Mouse (Mus musculus): ENCODE measurements at regions not wholly inside any gene's neighbourhood (a gene's known extent, or its start where the extent isn't known, plus 50 kb on each side); places are given as distances from the start of the nearest gene placed in this dataset.

- Histone ChIP-seq H3K36me3 (ENCODE audit: control insufficient read depth, insufficient read depth, low read length) (no peaks in the 10 kb centered on the region), H3K27me3 (ENCODE audit: control insufficient read depth, insufficient read depth, low read length) (no peaks in the 10 kb centered on the region), H3K27ac (ENCODE audit: control insufficient read depth, insufficient read depth, low read depth, low read length) (no peak overlapping the region), H3K4me1 (ENCODE audit: control insufficient read depth, insufficient read depth, low read length) (no peaks in the 10 kb centered on the region), H3K4me3 (ENCODE audit: control insufficient read depth, low read depth, low read length) (no peak overlapping the region)
- TF ChIP-seq CTCF (IDR thresholded peaks at IDR 0.05; ENCODE audit: control insufficient read depth, insufficient read depth, insufficient replicate concordance, low read depth, low read length): no peak
- no peak for TF ChIP-seq POLR2A (IDR thresholded peaks at IDR 0.05; ENCODE audit: control insufficient read depth, low read depth, low read length)
These were observed 88.3 kb downstream of the Gm10260 start for GRCm38 (mm10) chr13:97672038-97672675.

GRCm38 (mm10) chr13:97669366-97669765 lies 91.1 kb downstream of the Gm10260 start:
- H3K27ac ChIP-seq (ENCODE audit: control insufficient read depth, insufficient read depth, low read depth, low read length): no peak overlapping the region
- H3K4me1 ChIP-seq (ENCODE audit: control insufficient read depth, insufficient read depth, low read length): no peaks in the 10 kb centered on the region

DNA sequence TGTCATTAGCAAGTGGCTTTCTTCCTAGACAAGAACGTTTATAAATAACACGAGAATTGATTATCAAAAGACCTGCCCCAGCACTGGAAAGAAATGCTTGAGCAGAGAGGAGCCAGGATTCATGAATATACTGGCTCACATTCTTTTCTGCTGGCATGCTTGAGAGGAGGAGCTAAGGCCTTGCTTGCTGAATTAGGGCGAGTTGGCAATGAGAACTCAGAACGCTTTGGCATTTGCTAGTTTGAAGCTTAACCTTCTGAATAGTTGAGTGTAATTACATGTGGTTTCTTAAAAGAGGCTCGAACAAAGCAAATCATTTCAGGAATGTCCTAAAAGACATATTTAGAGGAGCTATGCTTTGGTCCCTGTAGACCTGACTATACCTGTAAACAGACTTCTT lies 91.5 kb downstream of the Gm10260 start:
- Histone ChIP-seq H3K27ac (ENCODE audit: control insufficient read depth, insufficient read depth, low read depth, low read length) (no peak overlapping the region), H3K27me3 (ENCODE audit: control insufficient read depth, insufficient read depth, low read length) (no peaks in the 10 kb centered on the region), H3K36me3 (ENCODE audit: control insufficient read depth, insufficient read depth, low read length) (no peaks in the 10 kb centered on the region), H3K4me1 (ENCODE audit: control insufficient read depth, insufficient read depth, low read length) (no peaks in the 10 kb centered on the region), H3K4me3 (ENCODE audit: control insufficient read depth, low read depth, low read length) (no peak overlapping the region)
- no peak for TF ChIP-seq POLR2A (IDR thresholded peaks at IDR 0.05; ENCODE audit: control insufficient read depth, low read depth, low read length)
- no peak for TF ChIP-seq CTCF (IDR thresholded peaks at IDR 0.05; ENCODE audit: control insufficient read depth, insufficient read depth, insufficient replicate concordance, low read depth, low read length)

More at GRCm38 (mm10) chr13:97669366-97669765, 91.1 kb downstream of the Gm10260 start:
- no peak overlapping the region for H3K4me3 ChIP-seq (ENCODE audit: control insufficient read depth, low read depth, low read length)
- H3K27me3 ChIP-seq (ENCODE audit: control insufficient read depth, insufficient read depth, low read length): no peaks in the 10 kb centered on the region
- no peak for TF ChIP-seq CTCF (IDR thresholded peaks at IDR 0.05; ENCODE audit: control insufficient read depth, insufficient read depth, insufficient replicate concordance, low read depth, low read length)
- TF ChIP-seq POLR2A (IDR thresholded peaks at IDR 0.05; ENCODE audit: control insufficient read depth, low read depth, low read length): no peak
- H3K36me3 ChIP-seq (ENCODE audit: control insufficient read depth, insufficient read depth, low read length): no peaks in the 10 kb centered on the region

- TF ChIP-seq CTCF (IDR thresholded peaks at IDR 0.05; ENCODE audit: control insufficient read depth, insufficient read depth, insufficient replicate concordance, low read depth, low read length) (no peak), POLR2A (IDR thresholded peaks at IDR 0.05; ENCODE audit: control insufficient read depth, low read depth, low read length) (no peak)
- Histone ChIP-seq H3K4me3 (ENCODE audit: control insufficient read depth, low read depth, low read length) (no peak overlapping the region), H3K27me3 (ENCODE audit: control insufficient read depth, insufficient read depth, low read length) (no peaks in the 10 kb centered on the region), H3K27ac (ENCODE audit: control insufficient read depth, insufficient read depth, low read depth, low read length) (no peak overlapping the region), H3K36me3 (ENCODE audit: control insufficient read depth, insufficient read depth, low read length) (no peaks in the 10 kb centered on the region), H3K4me1 (ENCODE audit: control insufficient read depth, insufficient read depth, low read length) (no peaks in the 10 kb centered on the region)
These were observed 93.1 kb downstream of the Gm10260 start for GRCm38 (mm10) chr13:97667313-97667712.

DNA sequence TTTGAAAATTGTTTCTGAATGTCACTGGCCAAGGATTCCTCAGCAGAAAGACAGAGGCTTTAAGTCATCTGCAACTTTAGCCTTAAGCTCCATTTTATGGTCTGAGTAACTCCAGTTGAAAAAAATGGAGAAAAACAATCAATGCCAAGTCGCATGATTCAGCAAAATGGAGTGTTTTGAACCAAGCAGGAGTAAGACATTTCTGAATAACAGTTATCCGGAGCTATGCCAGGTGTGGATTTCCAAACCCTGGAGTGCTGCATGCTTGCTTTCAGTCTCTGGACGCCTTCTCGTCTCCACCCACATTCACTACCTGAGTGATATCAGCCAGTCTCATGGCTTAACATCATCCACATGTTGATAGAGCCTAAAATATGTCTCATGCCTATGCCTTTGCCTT lies 93.7 kb downstream of the Gm10260 start:
- H3K4me3 ChIP-seq (ENCODE audit: control insufficient read depth, low read depth, low read length): no peak overlapping the region
- no peaks in the 10 kb centered on the region for H3K27me3 ChIP-seq (ENCODE audit: control insufficient read depth, insufficient read depth, low read length)
- TF ChIP-seq POLR2A (IDR thresholded peaks at IDR 0.05; ENCODE audit: control insufficient read depth, low read depth, low read length) (no peak), CTCF (IDR thresholded peaks at IDR 0.05; ENCODE audit: control insufficient read depth, insufficient read depth, insufficient replicate concordance, low read depth, low read length) (no peak)
- no peaks in the 10 kb centered on the region for H3K36me3 ChIP-seq (ENCODE audit: control insufficient read depth, insufficient read depth, low read length)
- no peaks in the 10 kb centered on the region for H3K4me1 ChIP-seq (ENCODE audit: control insufficient read depth, insufficient read depth, low read length)
- no peak overlapping the region for H3K27ac ChIP-seq (ENCODE audit: control insufficient read depth, insufficient read depth, low read depth, low read length)

DNA sequence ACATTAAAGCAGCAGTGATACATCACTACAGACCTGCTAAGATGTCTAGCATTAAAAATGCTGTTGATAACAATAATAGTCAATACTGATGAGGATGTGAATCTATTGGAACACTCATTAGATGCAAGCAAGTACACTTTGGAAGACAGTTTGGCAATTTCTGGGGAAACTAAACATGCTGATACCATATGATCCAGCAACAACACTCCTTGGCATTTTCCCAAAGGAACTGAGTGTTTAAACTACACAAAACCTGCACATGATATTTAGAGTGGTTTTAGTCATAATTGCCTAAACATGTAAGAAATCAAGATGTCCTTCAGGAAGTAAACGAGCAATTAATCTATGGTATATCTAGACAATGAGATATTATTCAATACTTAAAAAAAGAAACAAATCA lies 95.2 kb downstream of the Gm10260 start:
- H3K4me1 ChIP-seq (ENCODE audit: control insufficient read depth, insufficient read depth, low read length): no peaks in the 10 kb centered on the region
- no peak overlapping the region for H3K27ac ChIP-seq (ENCODE audit: control insufficient read depth, insufficient read depth, low read depth, low read length)
- TF ChIP-seq POLR2A (IDR thresholded peaks at IDR 0.05; ENCODE audit: control insufficient read depth, low read depth, low read length): no peak
- no peak for TF ChIP-seq CTCF (IDR thresholded peaks at IDR 0.05; ENCODE audit: control insufficient read depth, insufficient read depth, insufficient replicate concordance, low read depth, low read length)
- no peak overlapping the region for H3K4me3 ChIP-seq (ENCODE audit: control insufficient read depth, low read depth, low read length)
- H3K36me3 ChIP-seq (ENCODE audit: control insufficient read depth, insufficient read depth, low read length): no peaks in the 10 kb centered on the region
- no peaks in the 10 kb centered on the region for H3K27me3 ChIP-seq (ENCODE audit: control insufficient read depth, insufficient read depth, low read length)

- no peaks in the 10 kb centered on the region for H3K27me3 ChIP-seq (ENCODE audit: control insufficient read depth, insufficient read depth, low read length)
- TF ChIP-seq CTCF (IDR thresholded peaks at IDR 0.05; ENCODE audit: control insufficient read depth, insufficient read depth, insufficient replicate concordance, low read depth, low read length) (no peak), POLR2A (IDR thresholded peaks at IDR 0.05; ENCODE audit: control insufficient read depth, low read depth, low read length) (no peak)
- no peak overlapping the region for H3K4me3 ChIP-seq (ENCODE audit: control insufficient read depth, low read depth, low read length)
- H3K36me3 ChIP-seq (ENCODE audit: control insufficient read depth, insufficient read depth, low read length): no peaks in the 10 kb centered on the region
- H3K4me1 ChIP-seq (ENCODE audit: control insufficient read depth, insufficient read depth, low read length): no peaks in the 10 kb centered on the region
- no peak overlapping the region for H3K27ac ChIP-seq (ENCODE audit: control insufficient read depth, insufficient read depth, low read depth, low read length)
These were observed 97.7 kb downstream of the Gm10260 start for GRCm38 (mm10) chr13:97662741-97663140.
